Mouse (Mus musculus): ENCODE data around the gene Tmem150a. TPM values are rescaled to one million over a fixed set of nuclear protein-coding genes. Genes with fewer than 3 reads are reported as not detected.

Tmem150a gene
- polyA plus RNA-seq (2012; rRNA removed) = 35.5 and 40.2 TPM in 2 replicates

GRCm38 (mm10) chr6:72355066-72355911 is at the start of gene Tmem150a:
Gene Tmem150a, plus strand, starts transcription at chr6:72355447.

DNA sequence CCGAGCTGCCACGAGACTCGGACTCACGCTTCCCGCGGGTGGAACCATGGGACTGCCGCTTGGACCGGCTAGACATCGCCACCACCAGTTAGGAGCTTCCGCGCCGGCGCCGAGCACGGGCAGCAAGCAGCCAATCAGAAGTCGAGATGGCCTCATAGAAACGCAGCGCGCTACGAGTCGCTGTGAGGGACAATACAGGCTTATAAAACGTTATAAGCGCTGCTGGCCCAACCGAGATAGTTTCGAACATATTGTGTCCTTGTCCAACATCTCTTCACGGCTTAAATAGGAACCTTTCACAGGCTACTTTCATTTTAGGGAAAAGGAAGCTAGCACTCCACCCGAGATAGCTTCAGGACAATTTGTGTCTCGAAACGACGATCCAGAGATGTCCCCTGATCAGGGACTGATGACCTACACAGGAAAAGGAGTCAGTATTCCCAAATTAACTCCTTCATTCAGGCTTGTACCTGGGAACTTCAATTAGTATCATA is 10.1 kb upstream of the Tmem150a start, which contains the start of gene Usp39:
Usp39 (minus strand) TSS at position 111 of the 494 bp plus-strand sequence.

DNA sequence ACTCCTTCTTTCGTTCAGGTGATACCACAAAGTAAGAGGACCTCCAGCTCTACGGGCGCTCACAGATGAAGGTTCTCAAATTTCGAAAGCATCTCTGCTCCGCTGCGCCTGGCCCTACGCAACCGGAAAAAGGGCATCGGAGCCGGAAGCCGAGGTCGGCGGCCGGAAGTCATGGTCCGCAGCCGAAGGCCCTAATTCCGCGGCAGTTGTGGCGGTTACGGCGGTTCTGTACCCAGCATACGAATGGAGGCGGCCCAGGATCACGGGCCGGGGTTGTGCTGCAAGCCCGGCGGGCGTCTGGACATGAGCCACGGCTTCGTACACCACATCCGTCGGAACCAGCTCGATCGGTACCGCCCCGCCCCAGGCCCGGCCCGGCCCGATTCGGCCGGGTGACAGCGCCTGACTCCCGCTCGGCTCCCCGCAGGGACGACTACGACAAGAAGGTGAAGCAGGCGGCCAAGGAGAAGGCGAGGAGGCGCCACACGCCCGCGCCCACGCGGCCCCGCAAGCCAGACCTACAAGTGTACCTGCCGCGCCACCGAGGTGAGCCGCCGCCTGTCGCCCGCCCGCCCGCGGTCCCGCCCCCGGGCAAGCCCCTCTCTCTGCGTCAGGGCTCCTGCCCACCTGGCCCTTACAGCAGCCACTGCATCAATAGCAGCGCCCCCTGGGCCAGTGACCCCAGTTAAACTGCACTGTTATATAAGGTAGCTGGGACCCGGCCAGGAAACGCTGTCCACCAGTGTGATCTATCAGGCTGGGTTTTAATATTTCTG is 7.9 kb upstream of the Tmem150a start, which contains the start of gene 0610030E20Rik:
0610030E20Rik (plus strand) TSS at position 152 of the 776 bp plus-strand sequence.

GRCm38 (mm10) chr6:72366844-72367443 is 11.7 kb downstream of the Tmem150a start, which contains the start of gene Rnf181:
Gene Rnf181, minus strand, starts transcription at chr6:72366956.

GRCm38 (mm10) chr6:72380131-72380770 is 25.0 kb downstream of the Tmem150a start, which contains the start of gene Vamp5:
Gene Vamp5, minus strand, starts transcription at chr6:72380468.

DNA sequence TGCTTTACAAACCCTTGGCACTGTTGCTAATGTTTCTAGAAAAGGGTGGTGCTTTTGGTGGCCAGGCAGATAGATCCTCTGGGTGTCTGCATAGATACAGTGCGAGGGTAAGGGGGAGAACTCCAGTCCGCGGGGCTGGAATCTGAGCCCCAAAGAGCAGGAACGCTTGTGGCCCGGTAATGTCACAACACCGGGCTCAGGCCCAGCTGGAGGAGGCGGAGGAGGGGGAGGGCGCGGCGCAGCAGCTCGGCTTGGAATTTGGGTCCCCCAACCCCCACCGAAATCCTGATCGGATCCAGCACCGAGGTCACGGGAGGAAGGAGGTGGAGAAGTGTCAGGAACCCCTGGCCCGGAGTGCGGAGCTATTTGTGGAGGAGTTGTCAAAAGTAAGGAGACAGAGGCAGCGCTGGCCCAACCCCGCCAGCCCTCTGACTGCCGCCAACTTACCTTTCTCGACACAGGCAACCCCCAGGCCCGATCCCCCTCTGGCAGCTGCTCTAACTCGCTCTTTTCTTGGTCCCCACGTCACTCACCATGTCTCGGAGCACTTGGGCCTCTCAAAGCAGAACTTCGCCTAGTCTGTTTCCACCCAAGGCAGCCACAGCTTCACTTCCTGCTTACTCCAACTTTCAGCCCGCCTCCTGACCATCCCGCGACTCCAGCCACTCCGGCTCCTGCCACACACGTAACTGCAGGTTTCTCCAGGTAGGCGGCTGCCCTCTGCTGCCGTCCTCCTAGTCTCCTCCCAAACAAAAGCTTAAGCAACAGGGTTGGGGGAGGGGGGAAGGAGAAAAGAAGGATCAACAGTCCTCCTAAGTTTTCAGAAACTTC is 34.9 kb downstream of the Tmem150a start, which contains the start of gene Vamp8:
Vamp8 (minus strand) TSS at position 763 of the 831 bp plus-strand sequence.

Other genes starting within 250 kb of the Tmem150a start
- 2.8 and 5.9 TPM in 2 replicates for gene Atoh8, start 119.9 kb upstream of the Tmem150a start, polyA plus RNA-seq (2012; rRNA removed)
- gene Sftpb, start 50.8 kb upstream of the Tmem150a start, polyA plus RNA-seq (2012; rRNA removed) = 0.04 and 0.10 TPM in 2 replicates
- 42.2 and 47.0 TPM in 2 replicates for gene Usp39, start 10.3 kb upstream of the Tmem150a start, polyA plus RNA-seq (2012; rRNA removed)
- 26.6 and 28.5 TPM in 2 replicates for gene 0610030E20Rik, start 8.1 kb upstream of the Tmem150a start, polyA plus RNA-seq (2012; rRNA removed)
- 83.0 and 83.4 TPM in 2 replicates for gene Rnf181, start 11.5 kb downstream of the Tmem150a start, polyA plus RNA-seq (2012; rRNA removed)
- 14.8 and 17.8 TPM in 2 replicates for gene Vamp5, start 25.0 kb downstream of the Tmem150a start, polyA plus RNA-seq (2012; rRNA removed)
- gene Vamp8, start 35.3 kb downstream of the Tmem150a start, polyA plus RNA-seq (2012; rRNA removed) = 26.1 and 45.9 TPM in 2 replicates
- gene Ggcx, start 58.9 kb downstream of the Tmem150a start, polyA plus RNA-seq (2012; rRNA removed) = 20.4 and 24.2 TPM in 2 replicates
- 327 and 350 TPM in 2 replicates for gene Mat2a, start 84.1 kb downstream of the Tmem150a start, polyA plus RNA-seq (2012; rRNA removed)
- gene Sh2d6, start 166.3 kb downstream of the Tmem150a start, polyA plus RNA-seq (2012; rRNA removed) = 1.2 and 1.3 TPM in 2 replicates
- gene Capg, start 188.9 kb downstream of the Tmem150a start, polyA plus RNA-seq (2012; rRNA removed) = 5.3 and 10.0 TPM in 2 replicates
- 13.6 and 14.4 TPM in 2 replicates for gene Elmod3, start 243.0 kb downstream of the Tmem150a start, polyA plus RNA-seq (2012; rRNA removed)
- gene Retsat, start 243.0 kb downstream of the Tmem150a start, polyA plus RNA-seq (2012; rRNA removed) = 3.5 and 4.5 TPM in 2 replicates

Measured in central nervous system, embryonic 14 days (tissue).